Mouse (Mus musculus): ENCODE data around the gene Ccz1.

The Ccz1 gene

DNA sequence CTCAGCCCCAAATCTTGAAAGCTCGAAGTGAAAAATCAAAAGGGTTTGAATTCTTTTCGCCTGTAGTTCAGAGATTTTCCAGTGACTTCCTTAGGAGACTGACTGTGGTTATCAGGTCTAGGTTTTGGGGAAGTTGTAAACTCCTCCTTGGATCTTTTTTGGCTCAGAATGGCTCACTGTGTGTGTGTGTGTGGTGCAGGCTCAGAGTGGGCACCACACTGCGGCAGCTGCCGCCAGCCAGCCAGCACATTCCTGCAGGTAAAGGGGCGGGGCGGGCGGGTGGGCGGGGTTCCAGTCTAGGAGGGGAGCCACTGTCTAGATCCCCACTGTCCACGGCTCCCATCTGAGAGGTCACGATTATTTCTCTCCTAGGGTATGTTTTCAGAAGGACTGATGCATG is 73.1 kb downstream of the Ccz1 start:
- DNase-seq (ENCODE audit: low spot score in 2 of 2): no peak
